Mouse (Mus musculus): ENCODE data around the gene Wtip. TPM values are rescaled to one million over a fixed set of nuclear protein-coding genes. Genes with fewer than 3 reads are reported as not detected.
"Not testable (repeated sequence)": the region's sequence is repeated elsewhere in the genome, so short reads cannot be mapped to it uniquely, and the experiment has no call there.

The Wtip gene
- 27.3 and 29.2 TPM in 2 replicates for total RNA-seq (2021)
- long read RNA-seq, experiment 1, transcript Wtip-201 (8 exons, 1,962 nt), result major isoform, 60 of 72 reads
- long read RNA-seq, experiment 1, partial matches to known transcripts, result 0 of 72 reads
- long read RNA-seq, experiment 1, other reads (novel, unspliced or antisense), result 12 of 72 reads
- long read RNA-seq, experiment 2, transcript Wtip-201 (8 exons, 1,962 nt), result major isoform, 44 of 47 reads
- long read RNA-seq, experiment 2, partial matches to known transcripts, result 0 of 47 reads
- long read RNA-seq, experiment 2, other reads (novel, unspliced or antisense), result 3 of 47 reads

DNA sequence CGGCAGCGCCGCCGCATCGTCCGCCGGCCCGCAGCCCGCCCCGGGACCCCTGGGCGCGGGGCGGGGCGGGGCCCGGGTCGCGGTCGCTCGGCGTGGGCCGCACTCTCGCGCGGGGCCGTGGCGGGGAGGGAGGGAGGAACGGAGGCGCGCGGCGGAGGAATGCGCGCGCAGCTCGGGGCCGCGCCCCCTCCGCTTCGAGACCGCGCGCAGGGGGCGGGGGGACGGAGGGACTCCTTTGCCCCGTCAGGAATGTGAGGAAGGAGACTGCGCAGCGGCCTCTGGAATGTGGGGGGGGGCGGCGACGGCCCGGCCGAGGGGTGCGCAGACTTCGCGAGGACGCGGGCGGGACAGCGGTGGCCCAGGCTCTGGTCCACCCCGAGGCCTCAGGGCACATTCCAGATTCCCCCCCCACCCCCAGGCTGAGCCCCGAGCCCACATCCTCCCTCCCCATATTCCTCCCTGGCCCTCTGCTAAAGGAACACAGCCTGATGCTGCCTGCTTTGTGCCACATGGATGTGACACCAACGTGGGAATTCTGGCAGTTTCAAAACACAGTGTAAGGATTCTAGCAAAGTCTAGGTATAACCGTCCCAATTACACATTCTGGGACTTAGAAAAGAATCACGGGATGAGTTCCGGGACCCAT lies at the start of gene Wtip:
TSS of gene Wtip (minus strand) at position 152 of the 646 bp plus-strand sequence.
- DNase-seq, result peak; percentile 94

DNA sequence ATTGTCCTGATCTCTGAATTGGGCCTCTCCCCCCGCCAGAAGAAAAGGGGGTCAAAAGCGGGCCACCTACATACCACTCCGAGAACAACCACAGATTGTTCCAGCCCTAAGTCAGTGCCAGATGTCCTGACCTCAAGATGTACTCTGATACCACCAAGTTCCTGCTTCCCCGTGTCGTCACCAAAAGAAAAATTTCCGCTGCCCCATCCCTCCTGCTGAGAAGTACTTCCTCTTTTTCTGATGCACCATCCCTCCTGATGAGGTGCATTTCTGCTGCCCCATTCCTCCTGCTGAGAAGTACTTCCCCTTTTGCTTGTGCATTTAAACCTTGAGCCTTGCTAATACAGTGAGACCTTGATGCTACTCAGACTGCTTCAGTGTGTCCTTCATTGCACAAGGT lies 43.2 kb upstream of the Wtip start:
- DNase-seq, result not testable (repeated sequence)

DNA sequence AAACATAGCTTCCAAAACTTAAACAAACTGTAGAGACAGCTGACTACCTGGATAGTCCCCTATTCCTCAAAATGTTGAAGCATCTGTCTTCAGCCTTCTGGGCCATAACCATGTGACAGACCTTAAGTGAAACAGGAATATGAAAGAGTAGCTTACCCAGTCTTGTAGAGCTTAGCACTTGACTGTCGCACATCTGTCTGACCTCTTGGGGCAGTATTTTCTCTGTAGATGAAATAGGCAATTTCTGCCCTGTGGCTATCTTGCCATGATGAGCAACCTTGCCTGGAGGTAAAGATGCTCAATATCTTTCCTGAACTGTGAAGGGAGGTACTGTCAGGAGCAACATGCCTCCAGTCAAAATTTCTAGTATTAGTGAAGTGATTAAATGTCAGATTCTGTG lies 39.2 kb upstream of the Wtip start:
- DNase-seq, result no peak

DNA sequence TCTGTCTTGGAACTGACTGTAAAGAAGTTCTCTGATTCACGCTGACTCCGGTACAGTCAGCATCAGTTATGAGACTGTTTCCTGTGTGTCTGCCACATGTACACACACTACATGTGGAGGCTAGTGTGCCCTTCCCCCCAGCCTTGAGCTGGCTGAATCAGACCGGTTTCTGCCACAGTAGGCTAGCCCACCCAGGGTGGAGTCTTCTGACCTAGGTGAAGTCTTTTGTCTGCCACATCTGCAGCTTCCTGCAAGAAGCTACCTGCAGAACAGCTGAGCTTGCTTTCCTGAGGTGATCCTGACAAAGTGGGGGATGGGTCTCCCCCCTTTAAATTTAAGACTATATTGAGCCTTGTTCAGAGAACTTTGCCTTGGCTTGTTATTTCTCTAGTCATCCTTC lies 36.4 kb upstream of the Wtip start, which contains the start of gene Uba2:
TSS of gene Uba2 (minus strand) at position 146 of the 400 bp plus-strand sequence.
- no peak for DNase-seq

DNA sequence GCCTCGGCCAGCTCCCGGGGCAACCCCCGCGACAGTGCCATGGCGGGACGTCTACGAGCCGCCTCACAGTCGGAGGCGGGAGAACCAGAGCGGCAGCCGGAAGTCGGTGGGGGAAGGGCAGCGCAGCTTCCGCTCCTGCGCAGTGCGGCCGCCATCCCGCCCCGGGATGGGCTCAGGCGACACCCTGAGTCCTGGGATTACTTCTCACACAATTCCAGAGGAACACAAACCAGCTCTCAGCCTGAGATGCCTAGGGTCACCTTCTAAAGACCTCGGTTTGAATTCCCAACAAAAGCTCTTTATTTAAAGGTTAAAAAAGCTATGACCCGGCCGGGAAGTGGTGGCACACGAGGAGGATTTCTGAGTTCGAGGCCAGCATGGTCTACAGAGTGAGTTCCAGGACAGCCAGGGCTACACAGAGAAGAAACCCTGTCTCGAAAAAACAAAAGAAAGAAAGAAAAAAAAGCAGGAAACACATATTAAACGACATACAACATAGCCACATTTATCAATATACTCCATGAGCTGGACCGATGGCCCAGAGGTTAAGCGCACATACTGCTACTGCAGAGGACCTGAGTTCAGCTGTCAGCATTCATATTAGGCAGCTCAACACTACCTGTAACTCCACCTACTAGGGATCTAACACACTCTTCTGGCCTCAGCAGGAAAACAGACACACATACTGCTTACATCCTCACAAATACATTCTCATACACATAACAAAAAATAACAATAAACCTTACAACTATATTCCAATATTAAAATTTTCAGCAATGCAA lies 35.6 kb upstream of the Wtip start:
- peak; percentile 96 for DNase-seq

DNA sequence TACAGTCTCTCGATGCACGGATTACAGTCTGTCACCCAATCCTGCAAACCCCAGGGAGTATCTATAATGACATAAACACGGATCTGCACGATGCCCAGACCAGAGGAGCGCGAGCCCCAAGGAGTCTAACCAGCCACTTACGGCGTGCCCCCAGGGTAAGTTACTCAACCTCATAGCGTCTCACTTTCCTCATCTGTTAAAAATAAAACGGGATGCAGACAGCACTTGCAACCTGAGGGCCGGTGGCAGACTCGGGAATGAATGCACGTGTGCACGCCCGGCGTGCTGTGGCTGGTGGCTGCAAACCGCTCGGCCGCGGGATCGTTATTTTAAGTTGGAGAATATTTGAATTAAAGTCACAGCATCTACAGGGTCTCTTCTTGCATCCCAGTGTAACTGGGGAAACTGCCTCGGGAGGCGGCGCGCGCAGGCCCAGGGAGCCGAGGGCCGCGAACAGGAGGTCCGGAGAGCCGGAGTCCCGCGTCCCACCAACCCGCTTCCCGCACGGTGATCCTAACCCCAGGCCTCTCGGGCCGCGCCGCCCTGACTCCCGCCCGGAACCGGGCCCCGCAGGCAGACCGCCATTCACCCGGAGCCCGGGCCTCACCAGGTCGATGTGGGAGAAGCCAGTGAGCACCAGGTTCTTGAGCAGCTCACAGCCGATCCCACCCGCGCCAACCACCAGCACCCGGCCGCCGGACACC lies 34.9 kb upstream of the Wtip start:
- no peak for DNase-seq

DNA sequence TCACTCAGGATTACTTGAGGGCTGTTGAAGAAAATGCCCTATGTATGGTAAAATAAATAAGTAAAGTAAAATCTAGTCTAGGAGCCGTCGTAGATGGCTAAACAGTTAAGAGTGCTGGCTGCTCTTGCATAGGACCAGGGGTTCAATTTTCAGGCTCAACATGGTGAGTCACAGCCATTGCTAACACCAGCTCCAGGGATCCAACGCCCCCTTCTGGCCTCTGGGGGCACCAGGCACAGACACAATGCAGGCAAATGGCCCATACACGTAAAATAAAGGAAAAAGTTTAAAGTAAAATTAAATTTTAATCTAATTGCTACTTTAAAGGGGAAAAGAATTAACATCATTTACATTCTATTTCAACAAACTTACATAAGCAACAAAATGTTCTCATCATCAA lies 33.8 kb upstream of the Wtip start:
- DNase-seq, result peak; percentile 80

DNA sequence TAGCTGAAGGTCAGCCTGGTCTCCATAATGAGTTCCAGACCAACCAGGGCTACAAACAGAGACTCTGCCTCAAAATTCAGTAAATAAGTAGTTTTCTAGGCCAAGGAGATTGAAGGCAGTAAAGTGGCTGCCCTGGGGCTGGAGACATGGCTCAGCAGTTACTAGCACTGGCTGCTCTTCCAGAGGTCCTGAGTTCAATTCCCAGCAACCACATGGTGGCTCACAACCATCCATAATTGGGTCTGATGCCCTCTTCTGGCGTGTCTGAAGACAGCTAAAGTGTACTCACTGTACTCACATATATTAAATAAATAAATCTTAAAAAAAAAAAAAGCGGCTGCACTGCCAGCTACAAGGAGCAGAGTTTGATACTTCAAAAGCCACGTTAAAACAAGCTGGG lies 32.9 kb upstream of the Wtip start:
- no peak for DNase-seq

DNA sequence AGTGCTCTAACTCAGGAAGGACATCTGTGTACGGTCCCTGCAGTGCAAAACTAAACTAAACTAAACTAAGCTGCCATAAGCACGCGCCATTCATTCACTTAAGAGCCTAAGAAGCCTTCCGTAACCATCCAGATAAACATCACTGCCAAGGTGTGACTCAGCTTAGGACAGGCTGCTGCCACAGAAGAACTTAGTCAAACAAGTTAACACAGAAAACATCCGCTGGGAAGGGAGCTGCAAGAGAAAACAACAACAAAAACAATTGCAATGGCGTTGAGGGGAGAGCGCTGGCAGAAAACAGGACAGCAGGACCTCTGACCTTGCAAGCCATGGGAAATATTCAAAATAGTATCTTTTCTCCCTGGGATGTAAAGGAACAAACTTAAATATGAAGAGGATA lies 31.6 kb upstream of the Wtip start:
- no peak for DNase-seq

DNA sequence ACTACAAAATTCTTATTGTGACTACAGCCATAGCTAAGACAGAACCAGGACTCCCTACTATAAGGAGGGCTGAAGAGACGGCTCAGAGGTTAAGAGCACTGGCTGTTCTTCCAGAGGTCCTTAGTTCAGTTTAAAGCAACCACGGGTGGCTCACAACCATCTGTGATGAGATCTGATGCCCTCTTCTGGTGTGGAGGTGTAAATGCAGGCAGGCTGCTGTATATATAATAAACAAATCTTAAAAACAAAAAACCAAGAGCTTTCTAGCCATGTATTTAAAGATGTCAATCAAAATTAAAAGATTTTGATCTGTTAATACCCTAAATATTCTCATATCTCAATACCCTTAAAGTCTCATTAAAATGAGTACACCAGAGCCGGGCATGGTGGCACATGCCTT lies 26.1 kb upstream of the Wtip start:
- DNase-seq, result no peak

DNA sequence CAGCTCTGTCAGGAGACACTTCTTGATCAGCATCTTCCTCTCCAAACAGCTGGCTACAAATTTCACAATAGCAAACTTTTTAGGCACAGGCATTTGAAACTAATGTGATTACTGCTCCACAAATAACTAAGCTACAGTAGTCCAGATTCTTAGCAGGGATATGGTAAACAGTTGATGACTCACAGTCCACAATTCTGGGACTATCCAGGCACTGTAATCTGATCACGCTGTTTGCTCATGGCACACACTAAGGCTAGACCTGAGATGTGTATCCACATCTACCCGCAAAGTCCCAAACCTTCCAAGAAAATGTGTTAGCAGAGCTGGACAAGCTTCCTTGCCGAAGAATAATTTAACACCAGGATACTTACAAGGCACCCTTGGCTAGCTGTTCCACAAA lies 24.9 kb upstream of the Wtip start:
- DNase-seq, result no peak

DNA sequence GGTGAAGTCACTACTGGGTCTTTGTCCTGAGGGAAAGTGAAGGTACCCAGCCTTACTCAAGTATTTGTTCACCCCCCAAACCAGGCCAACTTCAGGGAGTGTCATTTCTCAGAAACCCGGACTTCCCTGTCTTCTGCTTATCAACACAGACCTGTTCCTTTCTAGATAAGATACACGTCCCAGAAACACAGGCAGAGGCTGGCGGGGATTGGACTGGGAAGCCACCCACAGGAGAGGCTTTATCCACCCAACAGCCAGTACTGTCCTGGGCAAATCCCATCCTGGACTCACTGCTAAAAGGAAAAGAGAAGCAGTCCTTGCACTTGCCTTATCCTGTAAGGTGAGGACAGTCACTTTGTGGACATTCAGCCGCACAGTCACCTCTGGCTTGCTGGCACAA lies 14.1 kb upstream of the Wtip start:
- DNase-seq, result no peak

DNA sequence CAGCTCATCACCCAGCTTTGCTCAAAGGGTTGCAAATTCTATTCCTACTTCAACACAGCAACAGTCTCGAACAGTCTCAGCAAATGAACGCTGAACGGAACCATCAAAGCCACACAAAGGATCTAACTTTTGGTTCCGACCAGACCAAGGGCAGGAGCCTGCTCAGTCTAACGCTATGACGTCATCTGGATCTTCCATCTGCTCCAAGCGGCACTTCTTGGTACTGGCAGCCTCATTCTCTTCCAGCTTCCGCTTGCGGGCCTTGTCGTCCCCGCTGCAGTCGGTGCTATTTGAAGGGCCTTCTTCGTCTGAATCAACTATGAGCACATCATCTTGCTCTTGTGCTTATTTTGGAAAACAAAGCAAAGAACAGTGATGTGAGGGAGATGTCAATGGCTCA lies 8.1 kb upstream of the Wtip start:
- DNase-seq, result no peak

DNA sequence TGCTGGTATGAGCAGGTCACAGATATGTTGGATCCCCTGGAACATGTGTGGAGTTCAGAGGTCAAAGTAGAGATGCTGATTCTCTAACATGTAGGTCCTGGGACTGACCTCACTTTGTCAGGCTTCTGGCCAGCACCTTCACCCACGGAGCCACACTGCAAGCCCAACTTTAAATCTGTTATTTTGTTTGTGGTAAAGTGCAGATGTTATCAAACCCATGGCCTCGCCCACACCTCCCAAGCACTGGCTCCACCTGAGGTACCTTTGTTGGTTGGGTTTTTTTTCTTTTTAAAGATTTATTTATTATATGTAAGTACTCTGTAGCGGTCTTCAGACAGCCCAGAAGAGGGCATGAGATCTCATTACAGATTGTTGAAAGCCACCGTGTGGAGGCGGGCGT lies 6.4 kb upstream of the Wtip start:
- no peak for DNase-seq

DNA sequence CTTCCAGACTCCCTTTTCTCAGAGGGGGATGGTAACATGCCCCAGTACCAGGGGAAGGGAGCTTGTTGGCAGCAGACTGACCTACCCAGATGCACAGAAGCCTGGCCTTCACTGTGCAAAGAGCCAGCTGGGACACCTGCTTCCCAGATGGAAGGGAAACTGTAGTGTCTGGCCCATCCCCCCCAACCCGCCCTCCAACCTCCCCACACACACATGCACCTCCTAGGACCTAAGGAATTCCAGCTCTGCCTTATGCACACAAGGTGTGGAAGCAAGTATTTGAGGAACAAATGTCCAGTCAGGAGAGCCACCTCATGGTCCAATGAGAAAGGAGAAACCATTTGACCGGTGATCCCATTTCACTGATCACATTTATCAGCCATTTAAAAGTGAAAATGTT lies 1.3 kb upstream of the Wtip start:
- no peak for DNase-seq

DNA sequence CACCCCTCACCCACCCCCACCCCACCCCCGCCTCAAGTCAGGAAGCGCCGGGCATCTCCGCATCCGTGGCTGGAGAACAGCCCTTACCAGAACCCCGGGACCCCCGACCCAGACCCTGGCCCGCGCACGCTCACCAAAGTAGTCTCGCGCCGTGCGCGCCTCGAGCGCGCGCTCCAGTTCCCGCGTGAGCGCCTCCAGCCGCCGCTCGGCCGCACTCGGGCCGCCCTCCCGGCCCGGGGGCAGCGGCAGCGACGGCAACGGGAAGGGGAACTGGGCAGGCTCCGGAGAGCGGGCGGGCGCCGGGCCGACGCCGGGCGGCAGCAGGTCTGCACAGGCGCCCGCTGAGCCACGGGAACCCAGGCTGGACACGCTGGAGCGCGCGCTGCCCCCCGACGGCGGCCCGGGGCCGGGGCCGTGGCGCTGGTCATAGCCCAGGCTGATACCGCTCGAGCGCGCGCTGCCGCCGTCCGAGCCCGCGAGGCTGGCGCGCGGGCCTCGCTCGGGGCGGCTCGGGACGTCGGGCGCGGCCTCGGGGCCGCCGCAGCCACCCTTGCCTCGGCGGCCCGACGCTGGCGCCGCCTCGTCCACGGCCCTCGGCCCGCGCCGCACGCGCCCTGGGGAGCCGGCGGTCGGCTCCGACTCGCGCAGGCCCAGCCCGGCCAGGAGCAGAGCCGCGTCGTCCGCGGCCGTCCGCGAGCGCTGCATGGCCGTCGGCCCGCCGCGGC lies 551 bp downstream of the Wtip start:
- peak; percentile 63 for DNase-seq

DNA sequence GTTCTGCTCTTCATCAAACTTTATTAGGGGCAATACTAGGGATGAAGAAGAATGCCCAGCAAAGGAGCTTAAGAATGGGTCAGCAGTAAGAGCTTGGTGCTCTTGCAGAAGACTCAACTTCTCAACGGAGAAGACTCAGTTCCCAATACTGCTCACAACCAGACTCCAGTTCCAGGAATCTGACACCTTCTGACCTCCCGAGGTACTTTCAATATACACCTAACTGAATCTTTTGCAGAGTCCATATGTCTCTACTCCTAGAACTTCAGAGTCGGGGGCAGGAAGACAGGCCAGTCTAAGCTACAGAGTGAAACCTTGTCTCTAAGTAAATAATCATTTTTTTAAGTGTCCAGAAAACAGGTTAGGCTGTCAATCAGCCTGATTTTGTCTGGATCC lies 1.1 kb downstream of the Wtip start:
- DNase-seq, result no peak

DNA sequence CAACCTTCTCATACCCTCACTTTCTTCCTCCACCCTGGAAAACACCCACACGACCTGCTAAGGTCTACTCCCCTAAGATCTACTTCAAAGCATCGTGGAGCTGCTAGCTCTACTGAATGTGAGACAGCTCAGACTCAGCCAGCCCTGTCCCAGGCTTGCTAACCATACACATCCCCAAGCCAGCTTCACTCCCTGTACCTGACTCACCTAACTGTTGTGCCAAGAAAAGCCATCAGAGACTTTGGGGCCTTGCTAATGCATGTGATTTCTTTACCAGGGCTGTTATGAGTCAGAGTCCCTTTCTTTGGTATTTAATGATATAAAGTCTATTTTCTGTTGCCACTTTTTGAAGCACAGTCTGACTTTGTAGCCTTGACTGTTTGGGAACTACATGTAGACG lies 1.9 kb downstream of the Wtip start:
- peak; percentile 40 for DNase-seq

DNA sequence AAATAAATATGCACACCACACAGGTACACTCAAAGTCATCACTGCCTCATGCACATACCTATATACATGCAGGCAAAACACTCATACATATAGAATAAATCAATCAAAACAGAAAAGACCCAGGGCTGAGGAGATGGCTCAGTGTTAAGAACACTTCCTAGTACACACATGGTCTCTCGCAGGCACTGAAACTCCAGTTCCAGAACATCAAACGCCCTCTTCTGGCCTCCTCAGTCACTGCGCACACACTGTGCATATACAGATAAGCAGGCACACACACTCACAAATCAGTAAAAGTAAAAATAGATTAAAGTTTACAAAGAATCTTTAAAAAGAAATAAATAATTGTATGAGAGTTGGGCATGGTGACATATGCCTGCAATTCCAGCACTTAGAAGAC lies 6.8 kb downstream of the Wtip start:
- no peak for DNase-seq

DNA sequence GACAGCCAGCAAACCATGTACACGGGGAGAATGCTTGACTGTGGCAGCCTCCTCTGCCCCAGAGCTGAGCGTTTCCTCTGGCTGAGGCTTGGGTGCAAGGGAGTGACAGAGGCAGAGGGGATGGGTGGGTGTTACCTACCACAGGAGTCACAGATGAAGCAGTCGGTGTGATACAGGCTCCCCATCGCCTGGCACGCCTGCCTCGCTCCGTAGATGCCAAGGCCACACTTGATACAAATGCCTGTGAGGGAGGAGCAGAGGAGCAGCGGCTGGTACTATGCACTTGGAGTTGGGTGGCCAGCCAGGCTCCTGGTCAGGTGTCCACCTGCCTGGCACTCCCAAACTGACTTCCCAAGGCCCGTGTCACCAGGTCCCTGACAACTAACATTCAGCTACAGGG lies 7.7 kb downstream of the Wtip start:
- peak; percentile 38 for DNase-seq

DNA sequence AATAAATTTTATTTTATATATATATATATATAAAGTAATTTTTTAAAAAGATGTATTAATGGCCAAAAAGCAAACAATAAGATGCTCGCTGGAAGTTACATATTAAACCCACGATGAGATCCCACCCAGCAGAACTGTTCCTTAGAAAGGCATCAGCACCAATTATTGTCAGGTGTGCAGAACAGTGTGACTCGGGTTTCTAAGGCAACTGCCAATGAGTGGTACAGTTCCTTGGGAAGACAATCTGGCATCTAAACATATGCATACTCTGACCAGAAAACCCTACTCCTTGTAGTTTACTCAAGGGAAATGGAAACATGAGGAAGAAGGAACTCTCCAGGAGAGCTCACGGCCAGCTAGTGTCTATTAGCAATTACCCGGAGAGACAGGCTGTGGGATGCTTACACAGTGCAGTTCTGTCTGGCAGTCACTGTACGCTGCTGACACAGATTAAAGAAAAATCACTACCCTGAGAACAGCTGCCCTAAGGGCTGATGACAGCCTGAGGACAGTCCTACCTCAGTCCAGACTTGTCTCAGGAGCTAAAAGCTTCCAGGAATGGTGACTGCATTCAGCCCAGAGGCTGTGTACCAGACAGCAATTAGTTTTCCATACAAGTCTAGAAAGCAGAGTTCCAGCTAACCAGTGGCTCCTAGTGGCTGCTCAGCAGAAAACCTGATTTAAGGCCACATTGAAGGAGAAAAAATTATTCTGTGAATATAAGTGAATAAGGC lies 9.9 kb downstream of the Wtip start:
- peak; percentile 23 for DNase-seq

Data from adrenal gland, postnatal 14 days (tissue).